Mouse (Mus musculus) E14TG2a.4 (cell line): ENCODE measurements around the gene Fam13a.

Experiments
- CTCF ChIP-seq: conservative IDR thresholded peaks from 2 replicates; pipeline ENCODE4 v1.5.1; 2014; ENCODE audit warnings: low read length
- NANOG ChIP-seq: IDR thresholded peaks from 2 replicates; pipeline ENCODE4 v1.6.1; 2014; ENCODE audit warnings: borderline replicate concordance, low read length, mixed read lengths
- POU5F1 ChIP-seq: IDR thresholded peaks from 2 replicates; pipeline ENCODE4 v1.6.1; 2014; ENCODE audit warnings: low read length, borderline replicate concordance

- no peak for TF ChIP-seq POU5F1
- no peak for TF ChIP-seq CTCF
- TF ChIP-seq NANOG, result no peak
Measured at GRCm38 (mm10) chr6:59024806-59025205, 457 bp upstream of the Fam13a start.
